In genomic region chr17:26974547-26974946, GRCm38 (mm10) we compare ENCODE assay signal across 1 mouse cellular context.
TF ChIP-seq lines count a peak whose summit lies in the region.

No protein-coding gene starts in this region.

TF ChIP-seq in CH12.LX, 34 proteins besides CTCF, POLR2A, EP300 and RAD21:
- TF ChIP-seq USF1 (IDR thresholded peaks at IDR 0.05; ENCODE audit: low read depth, low read length): no peak
